Mouse (Mus musculus): ENCODE data around the gene Mthfr. TPM values are rescaled to one million over a fixed set of nuclear protein-coding genes. Genes with fewer than 3 reads are reported as not detected.

Mthfr gene
- polyA plus RNA-seq (2015; fragmentation: Nextera tagmentation; extraction: Ambion mirVana) = 15.8 and 16.7 TPM in 2 replicates

GRCm38 (mm10) chr4:148038600-148039253, at the start of gene Mthfr, which contains the start of gene Clcn6:
TSS of gene Mthfr (plus strand) at chr4:148039077.
TSS of gene Clcn6 (minus strand) at chr4:148038821.

GRCm38 (mm10) chr4:148000202-148000772, 38.6 kb upstream of the Mthfr start, which contains the start of gene Nppa:
TSS of gene Nppa (plus strand) at chr4:148000722.

GRCm38 (mm10) chr4:148087907-148088527, 49.1 kb downstream of the Mthfr start, which contains the start of gene Agtrap:
TSS of gene Agtrap (minus strand) at chr4:148088031.

Other genes with a start within 250 kb of the Mthfr start
- gene Zfp984, start 229.3 kb upstream of the Mthfr start, polyA plus RNA-seq (2015; fragmentation: Nextera tagmentation; extraction: Ambion mirVana) = 4.3 and 5.0 TPM in 2 replicates
- 2.9 and 4.2 TPM in 2 replicates for gene Zfp933, start 190.7 kb upstream of the Mthfr start, polyA plus RNA-seq (2015; fragmentation: Nextera tagmentation; extraction: Ambion mirVana)
- 12.1 and 14.6 TPM in 2 replicates for gene Miip, start 170.3 kb upstream of the Mthfr start, polyA plus RNA-seq (2015; fragmentation: Nextera tagmentation; extraction: Ambion mirVana)
- gene Fv1, start 170.1 kb upstream of the Mthfr start, polyA plus RNA-seq (2015; fragmentation: Nextera tagmentation; extraction: Ambion mirVana) = 2.0 and 2.2 TPM in 2 replicates
- gene Mfn2, start 134.4 kb upstream of the Mthfr start, polyA plus RNA-seq (2015; fragmentation: Nextera tagmentation; extraction: Ambion mirVana) = 49.5 and 53.2 TPM in 2 replicates
- gene Plod1, start 102.3 kb upstream of the Mthfr start, polyA plus RNA-seq (2015; fragmentation: Nextera tagmentation; extraction: Ambion mirVana) = 53.7 and 59.1 TPM in 2 replicates
- gene 2510039O18Rik, start 98.2 kb upstream of the Mthfr start, polyA plus RNA-seq (2015; fragmentation: Nextera tagmentation; extraction: Ambion mirVana) = 12.4 and 13.0 TPM in 2 replicates
- gene Nppb, start 53.3 kb upstream of the Mthfr start, polyA plus RNA-seq (2015; fragmentation: Nextera tagmentation; extraction: Ambion mirVana) = 0.77 and 1.00 TPM in 2 replicates
- gene Nppa, start 38.4 kb upstream of the Mthfr start, polyA plus RNA-seq (2015; fragmentation: Nextera tagmentation; extraction: Ambion mirVana) = 6.0 and 7.2 TPM in 2 replicates
- gene Clcn6, start 256 bp upstream of the Mthfr start, polyA plus RNA-seq (2015; fragmentation: Nextera tagmentation; extraction: Ambion mirVana) = 3.5 and 4.7 TPM in 2 replicates
- 21.2 and 23.5 TPM in 2 replicates for gene Agtrap, start 49.0 kb downstream of the Mthfr start, polyA plus RNA-seq (2015; fragmentation: Nextera tagmentation; extraction: Ambion mirVana)
- 27.9 and 29.9 TPM in 2 replicates for gene Mad2l2, start 91.3 kb downstream of the Mthfr start, polyA plus RNA-seq (2015; fragmentation: Nextera tagmentation; extraction: Ambion mirVana)
- 0.02 TPM in 1 of 2 replicates, not detected in the other for gene Draxin, start 91.6 kb downstream of the Mthfr start, polyA plus RNA-seq (2015; fragmentation: Nextera tagmentation; extraction: Ambion mirVana)
- 46.5 and 50.5 TPM in 2 replicates for gene Fbxo6, start 113.1 kb downstream of the Mthfr start, polyA plus RNA-seq (2015; fragmentation: Nextera tagmentation; extraction: Ambion mirVana)
- 3.2 and 3.7 TPM in 2 replicates for gene Fbxo44, start 121.4 kb downstream of the Mthfr start, polyA plus RNA-seq (2015; fragmentation: Nextera tagmentation; extraction: Ambion mirVana)
- 1.5 and 1.9 TPM in 2 replicates for gene Fbxo2, start 121.5 kb downstream of the Mthfr start, polyA plus RNA-seq (2015; fragmentation: Nextera tagmentation; extraction: Ambion mirVana)
- not detected in 2 replicates for gene Disp3, start 248.9 kb downstream of the Mthfr start, polyA plus RNA-seq (2015; fragmentation: Nextera tagmentation; extraction: Ambion mirVana)